Mouse (Mus musculus) embryonic facial prominence, embryonic 12.5 days (tissue): Measurements from ENCODE around the gene Mrpl20. TPM values are rescaled to one million over a fixed set of nuclear protein-coding genes. Genes with fewer than 3 reads are reported as not detected.

ENCODE experiments used
- ATAC-seq: fragments of 200-750 bp; cut with Nextera tagmentation; 2 replicates; pipeline ENCODE4 v1.8.0; 2017; ENCODE audit not compliant: insufficient number of reproducible peaks, insufficient read depth, low FRiP score, low TSS enrichment
- H3K27ac ChIP-seq: fragments of 300-500 bp; sonication (generic); 2 replicates; pipeline ENCODE4 v1.5.1; 2016; ENCODE audit warnings: mild to moderate bottlenecking
- H3K27me3 ChIP-seq: fragments of 300-500 bp; sonication (generic); 2 replicates; pipeline ENCODE4 v1.6.1; 2016; ENCODE audit warnings: mild to moderate bottlenecking, moderate library complexity
- H3K36me3 ChIP-seq: fragments of 300-500 bp; sonication (generic); 2 replicates; pipeline ENCODE4 v1.6.1; 2016; ENCODE audit warnings: mild to moderate bottlenecking
- H3K4me1 ChIP-seq: fragments of 300-500 bp; sonication (generic); 2 replicates; pipeline ENCODE4 v1.6.1; 2016
- H3K4me2 ChIP-seq: fragments of 300-500 bp; sonication (generic); replicated peaks from 2 replicates; pipeline ENCODE4 v1.6.1; 2016; ENCODE audit warnings: mild to moderate bottlenecking, moderate library complexity
- H3K4me3 ChIP-seq: fragments of 300-500 bp; sonication (generic); 2 replicates; pipeline ENCODE4 v1.5.1; 2016; ENCODE audit warnings: mild to moderate bottlenecking
- H3K9ac ChIP-seq: fragments of 300-500 bp; sonication (generic); 2 replicates; pipeline ENCODE4 v1.6.1; 2016; ENCODE audit warnings: mild to moderate bottlenecking, moderate library complexity
- H3K9me3 ChIP-seq: fragments of 300-500 bp; sonication (generic); 2 replicates; pipeline ENCODE4 v1.6.1; 2016; ENCODE audit warnings: mild to moderate bottlenecking, moderate library complexity
- WGBS: fragments of 180-500 bp; shearing (Covaris S2); methylation state at CpG from one replicate; pipeline ENCODE4 v1.1.7; 2016; 5-methylcytosine and 5-hydroxymethylcytosine counted together
- polyA plus RNA-seq: library from polyadenylated mRNA; unstranded; fragments of >200 nt; fragmentation: Nextera tagmentation; extraction: Ambion mirVana; gene quantifications from 2 replicates; pipeline ENCODE4 v1.2.1, GENCODE M21; 2016

Mrpl20 gene
- polyA plus RNA-seq, 1 experiment from 2014 or later = 214 TPM

DNA sequence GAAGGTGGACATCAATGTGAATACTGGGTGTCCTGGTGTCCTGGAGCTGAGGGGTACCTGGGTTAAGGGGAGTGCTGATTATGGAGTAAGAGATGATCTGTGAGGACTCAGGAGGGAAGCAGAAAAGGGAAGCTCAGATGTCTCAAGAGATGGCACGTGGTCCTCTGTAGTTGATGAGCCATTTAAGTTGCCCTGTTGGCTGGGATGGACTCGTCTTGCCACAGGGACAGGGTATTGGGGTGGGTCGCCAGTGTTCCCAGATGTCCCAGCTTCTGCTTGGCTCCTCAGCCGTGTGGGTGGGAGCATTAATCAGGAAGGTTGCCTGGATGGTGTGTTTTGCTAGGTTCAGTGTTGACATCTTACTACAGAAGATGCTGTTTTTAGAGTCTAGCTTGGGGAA, 30.6 kb downstream of the Mrpl20 start:
- H3K9me3 ChIP-seq = no peaks in the 10 kb centered on the region
- H3K9ac ChIP-seq = no peak overlapping the region
- no peak overlapping the region for H3K27ac ChIP-seq
- peaks cover 26% of the 10 kb centered on the region for H3K4me1 ChIP-seq
- WGBS = 89% methylated on average over 4 of the region's 4 CpGs
- H3K4me2 ChIP-seq = no peak overlapping the region
- no peak for ATAC-seq
- H3K27me3 ChIP-seq = no peaks in the 10 kb centered on the region
- H3K36me3 ChIP-seq = no peaks in the 10 kb centered on the region; the same call in 1 of the 2 replicates
- 0 out of 2 replicates have a peak overlapping the region, but pooled peaks have one; percentile 16 for H3K4me3 ChIP-seq

DNA sequence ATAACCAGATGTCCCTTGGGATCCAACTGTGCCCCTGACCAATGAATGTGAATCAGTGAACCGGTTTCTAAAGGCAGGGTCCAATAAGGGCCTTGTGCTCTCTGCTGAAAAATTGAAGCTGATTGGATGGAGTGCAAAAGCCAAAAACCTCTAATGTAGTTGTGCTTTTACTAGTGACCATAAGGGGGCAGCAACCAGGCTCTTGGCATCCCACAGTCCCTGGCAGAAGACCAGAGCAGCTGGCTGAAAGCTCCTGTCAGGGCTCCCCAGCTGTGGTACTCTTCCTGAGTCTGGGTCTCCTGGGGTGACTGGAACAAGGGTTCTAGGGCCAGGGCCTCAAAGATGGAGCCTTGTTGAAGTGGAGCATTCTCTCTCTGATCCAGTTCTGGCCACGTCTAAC, 31.2 kb downstream of the Mrpl20 start:
- WGBS = 43% methylated on average over 2 of the region's 2 CpGs
- Histone ChIP-seq H3K36me3 (no peaks in the 10 kb centered on the region; the same call in 1 of the 2 replicates), H3K4me3 (peak overlapping the region; percentile 16; the same call in 1 of the 2 replicates), H3K4me1 (peaks cover 26% of the 10 kb centered on the region), H3K9me3 (no peaks in the 10 kb centered on the region), H3K27ac (peak overlapping the region; percentile 4; the same call in 1 of the 2 replicates), H3K4me2 (peak overlapping the region; percentile 17; the same call in 1 of the 2 replicates), H3K9ac (no peak overlapping the region), H3K27me3 (no peaks in the 10 kb centered on the region)
- ATAC-seq = no peak

DNA sequence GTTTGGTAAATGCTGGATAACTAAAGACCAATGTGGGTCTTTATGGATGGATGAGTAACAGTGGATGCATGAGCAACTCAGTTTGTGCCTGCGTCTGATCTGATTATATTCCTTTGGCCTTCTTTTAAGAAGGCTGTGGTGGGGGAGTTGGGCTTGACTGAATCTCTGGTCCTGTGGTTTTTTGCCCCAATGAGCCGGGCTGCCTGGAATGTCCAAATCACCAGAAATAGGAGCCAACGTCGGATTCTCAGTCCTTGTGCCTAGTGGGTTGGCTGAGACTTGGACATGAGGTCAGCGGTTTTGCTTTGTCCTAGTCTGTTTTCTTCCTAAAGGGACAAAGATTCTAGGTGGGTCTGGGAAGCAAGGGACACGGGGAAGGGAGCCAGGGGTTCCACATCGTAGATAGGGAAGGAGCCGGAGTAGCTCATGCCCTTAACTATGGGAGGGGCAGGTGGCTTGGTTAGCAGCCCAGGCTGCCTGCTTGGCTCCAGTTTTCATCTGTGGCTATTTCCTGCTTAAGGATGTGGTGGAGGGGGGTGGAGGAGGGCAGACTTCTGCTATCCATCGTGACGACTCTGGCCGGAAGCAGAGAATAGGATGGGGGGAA, 34.8 kb downstream of the Mrpl20 start:
- H3K4me2 ChIP-seq = no peak overlapping the region
- H3K9me3 ChIP-seq = no peaks in the 10 kb centered on the region
- H3K27ac ChIP-seq = no peak overlapping the region
- H3K4me1 ChIP-seq = peaks cover 46% of the 10 kb centered on the region
- H3K9ac ChIP-seq = no peak overlapping the region
- no peaks in the 10 kb centered on the region for H3K27me3 ChIP-seq
- no peak overlapping the region for H3K4me3 ChIP-seq
- 77% methylated on average over 11 of the region's 11 CpGs for WGBS
- ATAC-seq = no peak
- peaks cover 3% of the 10 kb centered on the region for H3K36me3 ChIP-seq

DNA sequence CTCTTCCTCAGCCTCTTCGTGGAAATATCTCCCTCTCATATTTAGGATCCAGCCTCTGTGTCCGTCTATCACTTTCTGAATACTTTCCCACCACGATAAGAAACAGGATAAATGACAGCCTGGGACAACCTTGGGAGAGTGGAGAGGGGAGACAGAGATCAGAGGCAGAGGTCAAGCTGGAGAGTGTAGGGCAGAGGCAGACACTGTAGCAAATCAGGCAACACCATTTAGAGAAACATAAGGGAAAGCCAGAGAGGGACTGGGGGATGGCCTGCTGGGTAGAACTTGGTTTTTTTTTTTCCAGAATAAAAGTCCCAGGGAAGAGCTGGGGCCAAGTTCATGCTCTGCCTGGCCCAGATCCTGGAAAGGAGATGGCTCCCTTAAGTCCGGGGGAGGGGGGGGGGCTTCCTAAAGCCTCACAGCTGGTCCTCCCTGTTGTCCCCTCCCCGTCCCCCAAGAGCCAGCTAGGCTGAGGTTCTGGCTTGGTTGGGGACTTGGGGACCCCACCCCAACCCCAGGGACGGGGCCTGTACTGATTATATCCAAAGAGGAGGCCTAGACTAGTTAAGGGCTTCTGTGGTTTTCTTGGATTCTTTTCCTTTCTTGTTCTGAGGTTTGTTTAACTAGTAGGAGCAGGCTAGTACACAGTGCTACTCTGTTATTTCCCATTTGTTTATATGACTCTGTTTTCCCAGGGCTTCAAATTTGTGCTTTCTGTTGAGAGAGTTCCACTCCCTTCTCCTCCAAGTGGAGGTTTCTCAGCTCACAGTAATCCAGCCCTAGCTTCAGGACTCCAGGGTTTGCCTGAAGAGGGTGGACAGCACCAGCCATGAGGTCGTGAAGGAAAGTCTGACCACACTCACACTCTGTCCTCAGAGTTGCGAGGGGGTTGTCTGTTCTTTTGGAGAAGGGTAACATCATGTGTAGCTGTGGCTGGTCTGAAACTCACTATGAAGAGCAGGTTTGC, 35.8 kb downstream of the Mrpl20 start:
- Histone ChIP-seq H3K4me3 (no peak overlapping the region), H3K4me1 (peaks cover 37% of the 10 kb centered on the region), H3K9me3 (no peaks in the 10 kb centered on the region), H3K27me3 (no peaks in the 10 kb centered on the region), H3K4me2 (peak overlapping the region; percentile 94; the same call in 1 of the 2 replicates), H3K9ac (no peak overlapping the region), H3K36me3 (peaks cover 12% of the 10 kb centered on the region), H3K27ac (peak overlapping the region; percentile 52)
- no peak for ATAC-seq
- WGBS = 49% methylated on average over 8 of the region's 8 CpGs

DNA sequence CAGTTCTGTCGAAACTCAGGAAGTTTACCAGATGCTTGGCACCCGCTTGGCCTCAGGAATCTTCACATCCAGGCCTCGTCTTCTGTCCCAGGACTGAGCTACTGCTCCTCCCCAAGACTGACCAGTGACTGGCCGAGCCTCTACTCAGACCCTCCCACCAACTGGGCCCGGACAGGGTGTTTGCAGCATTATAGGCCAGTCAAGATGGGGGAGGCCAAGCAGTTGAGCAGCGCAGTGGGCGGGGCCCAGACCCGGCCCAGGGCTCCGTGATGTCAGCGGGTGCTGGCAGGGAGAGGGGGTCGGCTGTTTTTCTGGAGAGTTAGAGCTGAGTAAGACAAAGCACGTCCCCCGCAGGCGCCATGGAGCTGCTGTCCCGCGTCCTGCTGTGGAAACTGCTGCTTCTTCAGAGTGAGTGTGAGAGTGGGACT, 36.8 kb downstream of the Mrpl20 start, which contains the start of gene Mxra8:
Gene Mxra8 (plus strand): TSS at position 198 of the 428 bp plus-strand sequence.
- peaks cover 15% of the 10 kb centered on the region for H3K36me3 ChIP-seq
- WGBS = 2% methylated on average over 16 of the region's 16 CpGs
- H3K4me1 ChIP-seq = peaks cover 28% of the 10 kb centered on the region
- H3K4me3 ChIP-seq = peak within 1 kb of the TSS; percentile 47
- H3K9me3 ChIP-seq = no peaks in the 10 kb centered on the region
- peak; percentile 79 for ATAC-seq
- H3K9ac ChIP-seq = peak within 1 kb of the TSS; percentile 61
- H3K27ac ChIP-seq = peak within 1 kb of the TSS; percentile 52
- H3K27me3 ChIP-seq = no peaks in the 10 kb centered on the region
- H3K4me2 ChIP-seq = peak within 1 kb of the TSS; percentile 94

DNA sequence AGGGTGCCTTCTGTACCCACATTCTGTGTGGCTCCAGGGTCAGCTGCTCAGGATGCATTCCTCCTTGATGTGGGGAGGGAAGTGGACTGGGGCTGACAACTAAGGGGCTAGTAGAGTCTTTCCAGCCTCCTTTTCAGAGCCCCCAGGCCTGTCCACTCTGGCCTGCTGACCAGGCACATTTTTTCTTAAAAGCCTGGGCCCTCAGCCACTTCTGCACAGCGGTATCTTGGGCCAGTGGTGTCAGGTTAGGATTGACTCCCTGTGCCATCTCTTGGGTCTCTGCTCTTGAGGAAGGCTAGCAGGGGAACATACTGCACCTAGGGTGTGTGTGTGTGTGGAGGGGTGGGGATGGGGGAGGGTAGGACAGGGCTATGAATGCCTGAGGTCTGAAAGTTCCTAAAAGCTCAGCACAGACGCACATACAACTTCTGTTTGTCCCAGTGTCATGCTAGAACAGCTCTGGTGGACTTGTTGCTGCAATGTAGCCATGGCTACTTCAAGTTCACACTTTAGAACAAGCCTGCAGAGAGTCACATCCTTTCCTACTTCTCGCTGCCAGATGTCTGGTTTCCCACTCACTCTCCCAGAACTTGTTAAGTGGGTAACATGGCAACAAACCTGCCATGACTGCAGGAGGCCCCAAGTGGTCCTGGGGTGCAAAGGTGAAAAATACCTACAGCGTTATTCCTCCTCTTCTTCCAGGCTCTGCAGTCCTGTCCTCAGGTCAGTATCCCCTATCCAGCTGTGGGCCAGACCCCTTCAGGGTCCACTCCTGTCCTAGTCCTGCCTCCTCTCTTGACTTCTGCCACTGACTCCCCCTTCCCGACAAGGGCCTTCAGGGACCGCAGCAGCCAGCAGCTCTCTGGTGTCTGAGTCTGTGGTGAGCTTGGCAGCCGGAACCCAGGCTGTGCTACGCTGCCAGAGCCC, 37.7 kb downstream of the Mrpl20 start:
- WGBS = 7% methylated on average over 8 of the region's 8 CpGs
- Histone ChIP-seq H3K27ac (peak overlapping the region; percentile 52), H3K27me3 (no peaks in the 10 kb centered on the region), H3K4me3 (peak overlapping the region; percentile 47), H3K9me3 (no peaks in the 10 kb centered on the region), H3K9ac (peak overlapping the region; percentile 61), H3K36me3 (peaks cover 15% of the 10 kb centered on the region), H3K4me2 (peak overlapping the region; percentile 94), H3K4me1 (peaks cover 28% of the 10 kb centered on the region)
- no peak for ATAC-seq

DNA sequence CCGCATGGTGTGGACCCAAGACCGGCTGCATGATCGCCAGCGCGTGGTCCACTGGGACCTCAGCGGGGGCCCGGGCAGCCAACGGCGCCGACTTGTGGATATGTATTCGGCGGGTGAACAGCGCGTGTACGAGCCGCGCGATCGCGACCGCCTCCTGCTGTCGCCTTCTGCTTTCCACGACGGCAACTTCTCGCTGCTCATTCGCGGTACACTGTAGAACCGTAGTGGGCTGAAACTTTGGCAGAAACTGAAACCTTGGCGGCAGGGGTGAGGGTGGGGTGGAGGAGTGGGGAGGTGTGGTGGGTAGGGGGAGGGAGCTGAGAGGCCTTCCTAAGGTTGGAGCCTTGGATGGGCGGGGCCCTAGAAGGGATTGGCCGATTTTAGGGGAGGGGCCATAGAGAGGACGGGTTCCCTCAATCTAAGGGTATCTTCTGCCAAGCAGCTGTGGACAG, 38.4 kb downstream of the Mrpl20 start:
- under 1% methylated on average over 32 of the region's 32 CpGs for WGBS
- H3K27ac ChIP-seq = no peak overlapping the region

DNA sequence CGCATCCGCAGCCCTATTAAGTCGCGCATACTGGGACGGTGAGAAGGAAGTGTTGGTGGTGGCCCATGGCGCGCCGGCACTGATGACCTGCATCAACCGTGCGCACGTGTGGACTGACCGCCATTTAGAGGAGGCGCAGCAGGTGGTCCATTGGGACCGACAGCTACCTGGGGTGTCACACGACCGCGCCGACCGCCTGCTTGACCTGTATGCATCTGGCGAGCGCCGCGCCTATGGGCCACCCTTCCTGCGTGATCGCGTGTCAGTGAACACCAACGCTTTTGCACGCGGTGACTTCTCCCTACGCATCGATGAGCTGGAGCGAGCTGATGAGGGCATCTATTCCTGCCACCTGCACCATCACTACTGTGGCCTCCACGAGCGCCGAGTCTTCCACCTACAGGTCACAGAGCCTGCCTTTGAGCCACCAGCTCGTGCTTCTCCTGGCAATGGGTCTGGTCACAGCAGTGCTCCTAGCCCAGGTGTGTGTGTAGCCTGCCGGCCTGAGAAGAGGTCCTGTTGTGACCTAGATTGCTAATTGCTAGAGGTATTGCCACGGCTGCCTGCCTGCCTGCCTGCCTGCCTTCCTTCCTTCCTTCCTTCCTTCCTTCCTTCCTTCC, 39.1 kb downstream of the Mrpl20 start:
- Histone ChIP-seq H3K4me2 (peak overlapping the region; percentile 94), H3K9me3 (no peaks in the 10 kb centered on the region), H3K27me3 (no peaks in the 10 kb centered on the region), H3K4me1 (peaks cover 31% of the 10 kb centered on the region), H3K36me3 (peaks cover 15% of the 10 kb centered on the region), H3K9ac (no peak overlapping the region), H3K27ac (no peak overlapping the region), H3K4me3 (peak overlapping the region; percentile 47)
- ATAC-seq = no peak
- WGBS = 44% methylated on average over 38 of the region's 38 CpGs

More for the DNA sequence above, 38.4 kb downstream of the Mrpl20 start:
- Histone ChIP-seq H3K9me3 (no peaks in the 10 kb centered on the region), H3K4me2 (peak overlapping the region; percentile 94), H3K9ac (peak overlapping the region; percentile 61), H3K27me3 (no peaks in the 10 kb centered on the region), H3K36me3 (peaks cover 15% of the 10 kb centered on the region), H3K4me1 (peaks cover 28% of the 10 kb centered on the region), H3K4me3 (peak overlapping the region; percentile 47)
- ATAC-seq = peak; percentile 62; the same call in 1 of the 2 replicates

DNA sequence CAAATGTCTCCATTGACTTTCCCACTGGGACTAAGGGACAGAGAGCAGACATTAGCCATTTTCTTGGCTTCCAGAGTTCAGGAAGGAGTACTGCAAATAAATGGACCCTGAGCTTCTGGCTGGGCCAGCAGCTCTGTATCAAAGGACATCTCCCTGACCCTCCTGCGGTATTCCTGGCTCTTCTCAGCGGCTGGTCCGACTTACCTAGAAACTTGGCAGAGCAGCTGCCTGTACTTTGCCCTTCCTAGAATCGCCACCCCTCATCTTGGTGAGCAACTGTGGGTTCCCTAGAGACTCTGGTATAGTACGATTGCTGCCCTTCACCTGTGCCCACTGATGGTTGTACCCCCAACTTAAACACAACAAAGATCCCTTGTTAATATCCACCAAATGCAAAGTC, 40.6 kb downstream of the Mrpl20 start:
- H3K4me1 ChIP-seq = peaks cover 37% of the 10 kb centered on the region
- H3K4me3 ChIP-seq = no peak overlapping the region
- H3K36me3 ChIP-seq = peaks cover 15% of the 10 kb centered on the region
- no peaks in the 10 kb centered on the region for H3K27me3 ChIP-seq
- no peaks in the 10 kb centered on the region for H3K9me3 ChIP-seq
- H3K4me2 ChIP-seq = no peak overlapping the region
- no peak for ATAC-seq
- WGBS = 86% methylated on average over 5 of the region's 5 CpGs
- no peak overlapping the region for H3K27ac ChIP-seq
- no peak overlapping the region for H3K9ac ChIP-seq

DNA sequence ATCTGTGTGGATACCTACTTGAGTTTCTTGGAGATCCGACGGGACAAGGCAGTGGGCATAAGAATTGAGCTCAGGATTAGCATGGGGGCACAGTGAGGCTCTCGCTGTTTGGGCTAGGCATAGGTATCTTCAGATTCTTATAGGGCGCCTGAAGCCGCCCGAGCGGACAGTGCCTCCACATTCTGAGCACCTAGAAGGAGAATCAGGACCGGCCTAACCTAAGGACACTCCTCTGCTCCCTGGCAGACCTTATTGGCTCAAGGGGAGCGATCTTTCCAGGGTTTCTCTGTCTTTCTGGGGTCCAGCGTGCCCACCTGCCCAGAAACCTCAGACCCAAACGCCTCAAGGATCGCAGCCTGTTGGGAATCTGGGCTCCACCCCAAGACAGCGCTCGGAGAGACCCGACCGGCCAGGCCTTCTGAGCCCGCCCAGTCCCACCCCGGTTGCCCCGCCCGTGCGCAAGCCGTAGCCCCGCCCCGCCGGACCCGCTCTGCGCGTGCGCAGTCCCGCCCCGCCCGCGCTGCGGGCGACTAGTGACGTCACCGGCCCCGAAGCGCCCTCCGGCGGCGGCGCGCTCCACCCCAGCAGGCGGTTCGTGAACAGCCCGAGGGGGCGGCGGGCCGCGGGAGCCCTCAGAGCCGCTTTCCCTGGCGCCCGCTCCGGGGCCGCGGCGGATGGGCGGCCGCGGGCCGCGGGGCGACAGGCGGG, 44.3 kb downstream of the Mrpl20 start, which contains the start of gene Dvl1:
Gene Dvl1 (plus strand): TSS at position 532 of the 708 bp plus-strand sequence.
- peak within 1 kb of the TSS; percentile 75 for H3K9ac ChIP-seq
- H3K4me3 ChIP-seq = peak within 1 kb of the TSS; percentile 78
- H3K9me3 ChIP-seq = no peaks in the 10 kb centered on the region
- H3K27me3 ChIP-seq = no peaks in the 10 kb centered on the region
- peaks cover 24% of the 10 kb centered on the region for H3K4me1 ChIP-seq
- peak; percentile 87 for ATAC-seq
- H3K4me2 ChIP-seq = peak within 1 kb of the TSS; percentile 92
- peaks cover 15% of the 10 kb centered on the region for H3K36me3 ChIP-seq
- 3% methylated on average over 58 of the region's 65 CpGs for WGBS
- H3K27ac ChIP-seq = 0 out of 2 replicates have a peak within 1 kb of the TSS, but pooled peaks have one; percentile 3
